Mouse (Mus musculus): ENCODE measurements around the gene Gm21904. TPM values are rescaled to one million over a fixed set of nuclear protein-coding genes. Genes with fewer than 3 reads are reported as not detected.
"Not testable (repeated sequence)": the region's sequence is repeated elsewhere in the genome, so short reads cannot be mapped to it uniquely, and the experiment has no call there.

The Gm21904 gene
- total RNA-seq (2021), result not detected

DNA sequence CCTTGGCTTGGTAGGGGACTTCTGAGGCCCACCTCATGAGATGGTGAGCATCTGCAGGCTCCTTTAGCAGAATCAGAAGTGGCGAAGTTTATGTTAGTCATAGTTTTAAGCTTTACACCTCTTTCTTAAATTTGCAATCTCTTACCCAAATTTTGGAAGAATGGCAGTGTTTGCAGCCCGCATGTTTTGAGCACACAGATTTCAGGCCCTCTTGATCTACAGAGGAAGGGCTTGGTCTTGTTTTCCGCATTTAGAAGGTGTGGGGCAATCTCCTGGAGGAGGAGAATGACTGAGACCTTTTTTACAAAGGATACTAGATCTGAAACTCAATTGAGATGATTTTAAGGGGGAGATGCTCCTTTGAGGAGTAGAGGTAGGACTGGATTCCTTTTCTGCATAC lies at the start of gene Gm21904:
Gene Gm21904 (minus strand): TSS at position 101 of the 400 bp plus-strand sequence.
- intact Hi-C loops (cut with DNase I); DNase-seq: not testable (repeated sequence)

DNA sequence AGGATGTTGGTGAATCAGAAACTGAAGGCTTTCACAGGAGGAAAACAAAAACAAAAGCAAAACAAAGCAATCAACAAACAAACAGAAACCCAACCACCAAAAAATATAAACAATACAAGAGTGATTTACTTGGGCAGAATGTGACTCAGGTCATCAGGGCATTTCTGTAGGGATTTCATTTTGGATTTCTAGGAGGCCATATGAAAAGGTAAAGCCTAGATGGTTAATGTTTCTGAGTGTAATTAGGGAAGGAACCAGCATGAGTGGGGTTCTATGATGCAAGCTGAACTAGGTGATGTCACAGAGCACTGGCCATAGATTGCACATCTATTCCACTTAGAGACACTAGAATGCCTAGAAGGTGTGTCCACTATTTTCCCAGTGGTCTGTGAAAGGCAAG lies 28.4 kb upstream of the Gm21904 start, which contains the start of the genes Gm20772 and Gm20831:
Gene Gm20772 (plus strand): TSS at position 301 of the 400 bp plus-strand sequence.
Gene Gm20831 (plus strand): TSS at position 301 of the 400 bp plus-strand sequence.
- intact Hi-C loops (cut with DNase I); DNase-seq: not testable (repeated sequence)

Other genes with a start within 250 kb of the Gm21904 start
- gene Gm20772, start 28.5 kb upstream of the Gm21904 start, total RNA-seq (2021), result not detected
- gene Gm20831, start 28.5 kb upstream of the Gm21904 start, total RNA-seq (2021), result not detected
- gene Srsy, start 91.1 kb upstream of the Gm21904 start, total RNA-seq (2021), result not detected
- not detected for gene Gm21764, start 215.5 kb upstream of the Gm21904 start, total RNA-seq (2021)
- gene Ssty1, start 242.8 kb upstream of the Gm21904 start, total RNA-seq (2021), result not detected

All from heart, postnatal 36 days (tissue).